Comparison of ENCODE assay signal across 24 mouse cellular contexts in the genomic region with DNA sequence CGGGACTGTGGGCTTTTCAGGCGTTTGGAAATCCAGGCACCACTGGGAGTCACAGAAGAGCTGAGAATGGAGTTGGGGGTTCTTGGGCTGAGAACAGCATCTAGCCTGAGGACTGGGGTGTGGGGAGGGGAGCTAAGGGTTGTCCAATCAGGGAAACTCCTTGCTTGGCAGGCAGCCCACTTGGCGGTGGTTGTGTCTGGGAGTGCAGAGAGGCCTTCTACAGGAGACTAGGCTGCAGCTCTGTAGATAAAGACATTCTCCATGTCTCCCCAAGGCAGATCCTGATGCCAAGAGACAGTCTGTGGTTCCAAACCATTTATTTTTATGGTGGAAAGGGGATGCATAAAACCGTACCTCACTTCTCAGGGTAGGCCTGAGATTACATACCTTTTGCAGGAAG.
DNase-seq lines count a peak whose midpoint lies in the region; ATAC-seq and TF ChIP-seq lines count a peak whose summit lies in the region.
"Had no signal": no experiment of that assay in that cellular context is flagged by ENCODE, and none has a peak within 500 bp of the region (broad histone marks: within the 10 kb centered on the region; RNA-seq: fewer than 3 reads in every experiment).

No protein-coding gene starts in this region.

- no peaks in the 10 kb centered on the region for H3K36me3 ChIP-seq in kidney, embryonic 16.5 days (ENCODE audit: insufficient read depth, low read length)
- no peaks in the 10 kb centered on the region for H3K36me3 ChIP-seq in lung, embryonic 16.5 days (ENCODE audit: control insufficient read depth, insufficient read depth, low read length)
- H3K36me3 ChIP-seq: embryonic facial prominence, embryonic 15.5 days; heart, embryonic 13.5 days; hindbrain, embryonic 12.5 days; midbrain, embryonic 12.5 days had no signal

- no peak overlapping the region for H3K4me2 ChIP-seq in kidney, embryonic 16.5 days (replicated peaks; ENCODE audit: low read depth, low read length)
- no peak overlapping the region for H3K4me2 ChIP-seq in lung, embryonic 16.5 days (ENCODE audit: low read depth, low read length)
- H3K4me2 ChIP-seq: embryonic facial prominence, embryonic 15.5 days; heart, embryonic 13.5 days; hindbrain, embryonic 12.5 days; midbrain, embryonic 12.5 days had no signal

- TF ChIP-seq CTCF in cerebellum, adult 2 months (IDR thresholded peaks at IDR 0.05; ENCODE audit: borderline replicate concordance, insufficient read depth, low read depth, low read length) = no peak
- TF ChIP-seq CTCF in brain, embryonic 14.5 days (IDR thresholded peaks at IDR 0.05; ENCODE audit: borderline replicate concordance, extremely low read depth, insufficient read depth, insufficient read length) = no peak

- no peak overlapping the region for H3K9ac ChIP-seq in kidney, embryonic 16.5 days (replicated peaks; ENCODE audit: low read length)
- no peak overlapping the region for H3K9ac ChIP-seq in lung, embryonic 16.5 days (ENCODE audit: low read length)
- H3K9ac ChIP-seq: embryonic facial prominence, embryonic 15.5 days; heart, embryonic 13.5 days; hindbrain, embryonic 12.5 days; liver, postnatal 0 days; midbrain, embryonic 12.5 days had no signal

- no peak overlapping the region for H3K4me3 ChIP-seq in cerebellum, adult 2 months (replicated peaks; ENCODE audit: insufficient read depth, low read depth, low read length)
- H3K4me3 ChIP-seq in kidney, embryonic 16.5 days (ENCODE audit: low read length) = no peak overlapping the region
- H3K4me3 ChIP-seq in lung, embryonic 16.5 days (ENCODE audit: low read length) = no peak overlapping the region
- H3K4me3 ChIP-seq: embryonic facial prominence, embryonic 15.5 days; heart, embryonic 13.5 days; hindbrain, embryonic 12.5 days; layer of hippocampus, adult 2 months; midbrain, embryonic 12.5 days had no signal

- H3K27ac ChIP-seq in cerebellum, adult 2 months (ENCODE audit: insufficient read depth, low read length) = no peak overlapping the region
- no peak overlapping the region for H3K27ac ChIP-seq in kidney, embryonic 16.5 days (ENCODE audit: low read length)
- H3K27ac ChIP-seq in lung, embryonic 16.5 days (ENCODE audit: low read length) = no peak overlapping the region
- H3K27ac ChIP-seq: embryonic facial prominence, embryonic 15.5 days; heart, embryonic 13.5 days; hindbrain, embryonic 12.5 days; layer of hippocampus, adult 2 months; midbrain, embryonic 12.5 days had no signal

- TF ChIP-seq POLR2A in cerebellum, adult 2 months (IDR thresholded peaks at IDR 0.05; ENCODE audit: borderline replicate concordance, insufficient read depth, low read length) = no peak
- no peak for TF ChIP-seq POLR2A in brain, embryonic 14.5 days (IDR thresholded peaks at IDR 0.05; ENCODE audit: borderline replicate concordance, extremely low read depth, insufficient read depth, insufficient read length, poor library complexity, severe bottlenecking)

- peak; percentile 20 to 32 for DNase-seq in cerebellum, postnatal 14 days
- no peak for DNase-seq in cerebellum, adult 2 months
- DNase-seq in kidney, postnatal 10 days = peak; percentile 5
- DNase-seq in lung, postnatal 4 days = no peak
- peak; percentile 36 for DNase-seq in brain, embryonic 14.5 days (ENCODE audit: low read depth)
- no peak for DNase-seq in ovary, postnatal 10 days (ENCODE audit: low spot score)
- DNase-seq: adrenal gland, postnatal 14 days; gastrocnemius, postnatal 14 days; heart, adult 18-20 months; heart, postnatal 14 days; kidney, adult 2 months; kidney, postnatal 14 days; liver, postnatal 0 days; right cerebral cortex, postnatal 25 days; spleen, adult 18-20 months; thymus, postnatal 25 days had no signal

- H3K4me1 ChIP-seq in cerebellum, adult 2 months (ENCODE audit: control insufficient read depth, insufficient read depth, low read length) = no peaks in the 10 kb centered on the region
- H3K4me1 ChIP-seq in kidney, embryonic 16.5 days (ENCODE audit: insufficient read depth, low read length) = no peaks in the 10 kb centered on the region
- no peaks in the 10 kb centered on the region for H3K4me1 ChIP-seq in lung, embryonic 16.5 days (replicated peaks; ENCODE audit: control insufficient read depth, insufficient read depth, low read length)
- H3K4me1 ChIP-seq: embryonic facial prominence, embryonic 15.5 days; heart, embryonic 13.5 days; hindbrain, embryonic 12.5 days; midbrain, embryonic 12.5 days had no signal

- H3K9me3 ChIP-seq in kidney, embryonic 16.5 days (ENCODE audit: low read length) = no peaks in the 10 kb centered on the region
- H3K9me3 ChIP-seq in lung, embryonic 16.5 days (ENCODE audit: control insufficient read depth, low read length) = no peaks in the 10 kb centered on the region
- H3K9me3 ChIP-seq: embryonic facial prominence, embryonic 15.5 days; heart, embryonic 13.5 days; hindbrain, embryonic 12.5 days; midbrain, embryonic 12.5 days had no signal

- no peak for ATAC-seq in kidney, embryonic 16.5 days (ENCODE audit: low FRiP score, low TSS enrichment)
- ATAC-seq in lung, embryonic 16.5 days (ENCODE audit: low read depth) = peak; percentile 62
- ATAC-seq: forebrain, embryonic 16.5 days; liver, postnatal 0 days had no signal

- WGBS in cerebellum, adult 2 months = 53% methylated on average over 4 of the region's 4 CpGs
- 70% methylated on average over 4 of the region's 4 CpGs for WGBS in kidney, embryonic 16.5 days
- WGBS in lung, embryonic 16.5 days = 69% methylated on average over 4 of the region's 4 CpGs

- no peaks in the 10 kb centered on the region for H3K27me3 ChIP-seq in cerebellum, adult 2 months (ENCODE audit: control insufficient read depth, insufficient read depth, low read length)
- H3K27me3 ChIP-seq in kidney, embryonic 16.5 days (ENCODE audit: insufficient read depth, low read length) = no peaks in the 10 kb centered on the region
- H3K27me3 ChIP-seq in lung, embryonic 16.5 days (ENCODE audit: control insufficient read depth, insufficient read depth, low read depth, low read length) = no peaks in the 10 kb centered on the region
- H3K27me3 ChIP-seq: embryonic facial prominence, embryonic 15.5 days; heart, embryonic 13.5 days; hindbrain, embryonic 12.5 days; midbrain, embryonic 12.5 days had no signal

Comparison
In these comparisons a context has a peak if more than half of its experiments do, and no peak if none do; other contexts are left out.
1. DNase-seq: peak in cerebellum, postnatal 14 days (2 of 2), kidney, postnatal 10 days (single experiment) and brain, embryonic 14.5 days (single experiment); none in cerebellum, adult 2 months (0 of 2), lung, postnatal 4 days (0 of 2) and ovary, postnatal 10 days (single experiment).